Mouse (Mus musculus) regulatory T cell (primary cell): ENCODE measurements around the gene Fbxl4.
"Not testable (repeated sequence)": the region's sequence is repeated elsewhere in the genome, so short reads cannot be mapped to it uniquely, and the experiment has no call there.

ENCODE experiments used
- in situ Hi-C: fragments of 300-600 bp; cut with MboI, MseI; formaldehyde crosslinking; loops from one replicate; pipeline ENCODE4 v1.15.1; 2025; ENCODE audit warnings: high pct_unique_total_duplicates

The Fbxl4 gene

GRCm38 (mm10) chr4:22357266-22357930 lies at the start of gene Fbxl4:
Gene Fbxl4 (plus strand): TSS chr4:22357543.
- in situ Hi-C loops, result no loop called here

GRCm38 (mm10) chr4:22314564-22314963 lies 42.8 kb upstream of the Fbxl4 start:
- in situ Hi-C loops, result no loop called here

GRCm38 (mm10) chr4:22342816-22343573 lies 14.3 kb upstream of the Fbxl4 start:
- in situ Hi-C loops, result no loop called here

GRCm38 (mm10) chr4:22349086-22349485 lies 8.3 kb upstream of the Fbxl4 start:
- in situ Hi-C loops, result not testable (repeated sequence)

- in situ Hi-C loops, result no loop called here
These were observed 573 bp downstream of the Fbxl4 start for GRCm38 (mm10) chr4:22357931-22358300.

- in situ Hi-C loops, result no loop called here
These were observed 1.1 kb downstream of the Fbxl4 start for GRCm38 (mm10) chr4:22358487-22358886.

- in situ Hi-C loops, result no loop called here
These were observed 10.0 kb downstream of the Fbxl4 start for GRCm38 (mm10) chr4:22367368-22367767.

- in situ Hi-C loops, result no loop called here
These were observed 21.2 kb downstream of the Fbxl4 start for GRCm38 (mm10) chr4:22378516-22378915.

GRCm38 (mm10) chr4:22380646-22381045 lies 23.3 kb downstream of the Fbxl4 start:
- in situ Hi-C loops, result no loop called here

GRCm38 (mm10) chr4:22383528-22384265 lies 26.4 kb downstream of the Fbxl4 start:
- in situ Hi-C loops, result no loop called here

- in situ Hi-C loops, result no loop called here
These were observed 32.7 kb downstream of the Fbxl4 start for GRCm38 (mm10) chr4:22390045-22390444.

- in situ Hi-C loops, result no loop called here
These were observed 35.6 kb downstream of the Fbxl4 start for GRCm38 (mm10) chr4:22392777-22393473.

- in situ Hi-C loops, result no loop called here
These were observed 38.1 kb downstream of the Fbxl4 start for GRCm38 (mm10) chr4:22395404-22395803.

GRCm38 (mm10) chr4:22396484-22397000 lies 39.2 kb downstream of the Fbxl4 start:
- in situ Hi-C loops, result no loop called here

- in situ Hi-C loops, result no loop called here
These were observed 39.7 kb downstream of the Fbxl4 start for GRCm38 (mm10) chr4:22397003-22397402.

- in situ Hi-C loops, result no loop called here
These were observed 44.7 kb downstream of the Fbxl4 start for GRCm38 (mm10) chr4:22402032-22402431.

- in situ Hi-C loops, result no loop called here
These were observed 45.6 kb downstream of the Fbxl4 start for GRCm38 (mm10) chr4:22402930-22403329.

GRCm38 (mm10) chr4:22420627-22421026 lies 63.3 kb downstream of the Fbxl4 start:
- in situ Hi-C loops, result no loop called here

GRCm38 (mm10) chr4:22422400-22422799 lies 65.1 kb downstream of the Fbxl4 start:
- in situ Hi-C loops, result no loop called here

- in situ Hi-C loops, result no loop called here
These were observed 70.8 kb downstream of the Fbxl4 start for GRCm38 (mm10) chr4:22428150-22428549.

GRCm38 (mm10) chr4:22469575-22469974 lies 112.2 kb downstream of the Fbxl4 start:
- in situ Hi-C loops, result no loop called here
